Mouse (Mus musculus) heart, postnatal 14 days (tissue): ENCODE data around the gene Pced1b. TPM values are rescaled to one million over a fixed set of nuclear protein-coding genes. Genes with fewer than 3 reads are reported as not detected.
"Not testable (repeated sequence)": the region's sequence is repeated elsewhere in the genome, so short reads cannot be mapped to it uniquely, and the experiment has no call there.

Source experiments
- DNase-seq, 2 experiments: peaks; one replicate each; pipeline ENCODE4 v3.0.0; 2021 to 2022
- intact Hi-C: fragments of 180-260 bp; cut with DNase I; formaldehyde crosslinking; loops from one replicate; pipeline ENCODE4 v1.15.1; 2025
- total RNA-seq, 2 experiments: library from RNA; stranded (reverse); gene quantifications; 2 replicates each; pipeline ENCODE4 v1.2.3; 2021

Pced1b gene
- total RNA-seq, 2 experiments from 2014 or later, result 5.5 to 6.2 TPM

- no peak for DNase-seq
- intact Hi-C loops, result no loop called here
Measured at GRCm38 (mm10) chr15:97361771-97362171, 114.9 kb downstream of the Pced1b start.

- intact Hi-C loops, result not testable (repeated sequence)
Measured at GRCm38 (mm10) chr15:97364271-97364670, 117.4 kb downstream of the Pced1b start.

GRCm38 (mm10) chr15:97364968-97365367, 118.1 kb downstream of the Pced1b start:
- DNase-seq, result no peak
- intact Hi-C loops, result no loop called here

More at GRCm38 (mm10) chr15:97364271-97364670, 117.4 kb downstream of the Pced1b start:
- not testable (repeated sequence) for DNase-seq

- intact Hi-C loops, result no loop called here
- no peak for DNase-seq
Measured at GRCm38 (mm10) chr15:97368035-97368608, 121.2 kb downstream of the Pced1b start.

GRCm38 (mm10) chr15:97368631-97369030, 121.7 kb downstream of the Pced1b start:
- intact Hi-C loops, result no loop called here
- no peak for DNase-seq

GRCm38 (mm10) chr15:97369144-97369543, 122.2 kb downstream of the Pced1b start:
- intact Hi-C loops, result no loop called here
- no peak for DNase-seq

GRCm38 (mm10) chr15:97370880-97371279, 124.0 kb downstream of the Pced1b start:
- intact Hi-C loops, result no loop called here
- DNase-seq, result no peak

GRCm38 (mm10) chr15:97372043-97372442, 125.1 kb downstream of the Pced1b start:
- intact Hi-C loops, DNase-seq: not testable (repeated sequence)

GRCm38 (mm10) chr15:97372611-97373131, 125.8 kb downstream of the Pced1b start:
- intact Hi-C loops, result no loop called here
- no peak for DNase-seq

- peak; percentile 26 to 39 for DNase-seq
- intact Hi-C loops, result no loop called here
Measured at GRCm38 (mm10) chr15:97373203-97374084, 126.5 kb downstream of the Pced1b start.

- intact Hi-C loops, result no loop called here
- DNase-seq, result no peak
Measured at GRCm38 (mm10) chr15:97374085-97374844, 127.4 kb downstream of the Pced1b start.

- DNase-seq, result no peak
- intact Hi-C loops, result no loop called here
Measured at GRCm38 (mm10) chr15:97374845-97375720, 128.2 kb downstream of the Pced1b start.

GRCm38 (mm10) chr15:97376081-97376742, 129.3 kb downstream of the Pced1b start:
- DNase-seq, result no peak
- intact Hi-C loops, result no loop called here

GRCm38 (mm10) chr15:97376792-97377222, 129.9 kb downstream of the Pced1b start:
- intact Hi-C loops, result no loop called here
- peak; percentile 15 to 29 for DNase-seq

GRCm38 (mm10) chr15:97378061-97378460, 131.2 kb downstream of the Pced1b start:
- intact Hi-C loops, result no loop called here
- no peak for DNase-seq

GRCm38 (mm10) chr15:97379489-97380304, 132.8 kb downstream of the Pced1b start:
- intact Hi-C loops, result no loop called here
- DNase-seq, result no peak

GRCm38 (mm10) chr15:97382567-97382966, 135.7 kb downstream of the Pced1b start:
- DNase-seq, result no peak
- intact Hi-C loops, result no loop called here

GRCm38 (mm10) chr15:97383523-97384141, 136.7 kb downstream of the Pced1b start:
- no peak for DNase-seq
- intact Hi-C loops, result no loop called here
